Mouse (Mus musculus) lung, postnatal 10 days (tissue): ENCODE data around the gene Wdr82.

Source experiments
- DNase-seq: peaks from one replicate; pipeline ENCODE4 v3.0.0; 2021

The Wdr82 gene

DNA sequence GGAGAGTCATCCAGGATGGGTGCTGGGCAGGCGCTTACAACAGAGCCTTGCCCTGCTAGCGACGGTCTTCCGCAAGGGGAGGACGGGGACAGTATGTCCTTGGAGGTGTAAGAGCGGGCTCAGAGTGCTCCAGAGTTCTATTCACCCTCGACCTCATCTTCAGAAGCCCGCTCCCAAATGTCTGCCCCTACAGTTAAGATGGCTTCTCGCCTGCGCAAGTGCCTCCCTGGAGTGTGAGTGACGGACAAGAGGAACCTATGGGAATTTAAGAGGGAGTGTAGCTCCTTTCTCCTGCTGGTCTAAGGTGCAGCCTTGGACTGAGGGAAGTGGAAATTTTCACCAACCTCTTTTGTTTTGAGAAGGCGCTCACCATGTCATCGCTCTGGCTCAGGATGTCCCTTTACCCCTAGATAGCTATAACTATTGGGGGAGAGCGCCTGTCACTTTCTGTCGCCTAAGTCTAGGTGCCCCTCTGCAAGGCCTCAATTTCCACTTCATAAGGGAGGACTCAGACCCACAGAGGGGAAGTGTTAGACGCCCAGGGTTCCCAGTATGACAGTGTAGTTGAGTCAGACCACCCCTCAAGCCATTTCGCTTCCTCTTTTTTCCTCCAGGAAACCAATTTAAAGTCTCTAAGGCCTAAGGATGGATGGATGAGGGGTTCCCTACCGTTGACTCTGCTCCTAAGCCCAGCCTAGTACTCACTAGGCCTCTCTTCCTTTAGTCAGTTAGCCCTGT is 29.0 kb downstream of the Wdr82 start, which contains the start of gene Ppm1m:
TSS of gene Ppm1m (minus strand) at position 212 of the 738 bp plus-strand sequence.
- no peak for DNase-seq

DNA sequence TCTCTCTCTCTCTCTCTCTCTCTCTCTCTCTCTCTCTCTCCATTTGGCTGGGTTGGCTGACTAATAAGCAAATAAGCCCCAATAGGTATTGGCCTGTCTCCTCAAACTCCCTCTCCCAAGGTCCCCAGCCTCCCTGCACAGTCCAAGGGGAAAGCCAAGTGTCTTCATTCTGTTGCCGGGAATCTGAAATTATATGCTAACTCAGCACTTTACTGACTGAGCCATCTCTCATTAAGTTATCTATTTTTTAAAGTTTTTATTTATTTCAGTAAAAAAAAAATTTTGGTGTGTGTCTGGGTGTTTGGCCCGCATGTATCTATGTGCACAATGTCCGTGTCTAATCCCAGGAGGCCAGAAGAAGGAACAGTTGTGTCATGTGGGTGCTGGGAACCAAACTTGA is 31.2 kb downstream of the Wdr82 start:
- DNase-seq, result no peak

- peak; percentile 94 for DNase-seq
These were observed 32.3 kb downstream of the Wdr82 start, which contains the start of gene Twf2 for GRCm38 (mm10) chr9:106202819-106203636. Gene Twf2, plus strand, starts transcription at chr9:106203108.

GRCm38 (mm10) chr9:106203990-106204851 is 33.5 kb downstream of the Wdr82 start:
- peak; percentile 41 for DNase-seq

GRCm38 (mm10) chr9:106205713-106206290 is 35.1 kb downstream of the Wdr82 start:
- DNase-seq, result no peak

DNA sequence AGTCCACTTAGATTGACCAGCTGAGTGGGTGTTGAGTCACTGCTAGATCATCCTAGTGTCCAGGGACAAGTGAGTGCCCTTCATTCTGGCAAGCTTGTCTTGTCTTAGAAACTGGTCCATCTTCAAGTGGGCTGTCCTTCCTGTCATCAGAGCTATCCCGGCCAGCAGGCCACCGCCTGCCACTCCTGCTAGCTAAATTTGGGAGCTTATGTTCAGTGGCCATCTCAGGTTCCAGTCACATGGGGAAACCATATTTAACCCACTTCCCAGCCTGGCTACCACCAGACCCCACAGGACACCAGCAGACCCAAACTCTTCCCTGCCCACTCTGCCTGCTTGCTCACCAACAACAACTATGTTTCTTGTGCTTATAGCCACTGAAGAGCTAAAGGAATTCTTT is 35.8 kb downstream of the Wdr82 start:
- DNase-seq, result no peak

GRCm38 (mm10) chr9:106208181-106208580 is 37.5 kb downstream of the Wdr82 start:
- peak; percentile 28 for DNase-seq

- DNase-seq, result no peak
These were observed 39.2 kb downstream of the Wdr82 start for GRCm38 (mm10) chr9:106209954-106210353.

GRCm38 (mm10) chr9:106210853-106211609 is 40.3 kb downstream of the Wdr82 start:
- DNase-seq, result no peak

- DNase-seq, result peak; percentile 92
These were observed 41.2 kb downstream of the Wdr82 start for GRCm38 (mm10) chr9:106211680-106212593.

- no peak for DNase-seq
These were observed 41.9 kb downstream of the Wdr82 start for GRCm38 (mm10) chr9:106212594-106212981.

DNA sequence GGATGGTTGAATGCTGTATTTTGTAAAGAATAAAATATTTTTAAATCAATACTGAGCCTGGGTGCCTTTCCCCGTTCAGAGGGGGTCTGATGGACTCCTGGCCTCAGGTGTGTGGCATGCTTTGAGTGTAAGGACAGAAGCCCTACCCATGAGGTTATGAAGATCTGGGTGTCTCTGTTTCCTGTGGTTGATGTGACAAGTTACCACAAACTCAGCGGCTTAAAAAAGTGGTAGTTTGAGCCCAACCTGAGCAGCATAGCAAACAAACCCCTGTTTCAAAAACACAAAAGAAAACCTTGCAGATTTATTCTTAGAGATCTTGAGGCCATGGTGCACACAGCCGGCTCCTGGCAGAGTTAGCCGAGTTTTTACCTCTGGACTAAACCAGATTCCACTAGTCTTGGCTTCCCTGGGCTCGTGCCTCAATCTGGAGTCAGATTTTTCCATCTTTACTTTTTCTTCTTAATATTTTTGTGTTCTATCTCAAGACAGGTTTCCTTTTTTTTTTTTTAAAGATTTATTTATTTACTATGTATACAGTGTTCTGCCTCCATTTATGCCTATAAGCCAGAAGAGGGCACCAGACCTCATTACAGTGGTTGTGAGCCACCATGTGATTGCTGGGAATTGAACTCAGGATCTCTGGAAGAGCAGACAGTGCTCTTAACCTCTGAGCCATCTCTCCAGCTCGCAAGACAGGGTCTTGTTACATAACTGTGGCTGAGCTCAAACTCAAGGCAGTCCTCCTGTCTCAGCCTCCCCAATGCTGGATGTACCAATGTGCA is 44.8 kb downstream of the Wdr82 start:
- DNase-seq, result no peak

- DNase-seq, result no peak
These were observed 46.2 kb downstream of the Wdr82 start for GRCm38 (mm10) chr9:106216971-106217370.

GRCm38 (mm10) chr9:106220894-106221523 is 50.3 kb downstream of the Wdr82 start:
- DNase-seq, result no peak

GRCm38 (mm10) chr9:106222261-106222851 is 51.6 kb downstream of the Wdr82 start, which contains the start of gene Tlr9:
Gene Tlr9, plus strand, starts transcription at chr9:106222598.
- no peak for DNase-seq

DNA sequence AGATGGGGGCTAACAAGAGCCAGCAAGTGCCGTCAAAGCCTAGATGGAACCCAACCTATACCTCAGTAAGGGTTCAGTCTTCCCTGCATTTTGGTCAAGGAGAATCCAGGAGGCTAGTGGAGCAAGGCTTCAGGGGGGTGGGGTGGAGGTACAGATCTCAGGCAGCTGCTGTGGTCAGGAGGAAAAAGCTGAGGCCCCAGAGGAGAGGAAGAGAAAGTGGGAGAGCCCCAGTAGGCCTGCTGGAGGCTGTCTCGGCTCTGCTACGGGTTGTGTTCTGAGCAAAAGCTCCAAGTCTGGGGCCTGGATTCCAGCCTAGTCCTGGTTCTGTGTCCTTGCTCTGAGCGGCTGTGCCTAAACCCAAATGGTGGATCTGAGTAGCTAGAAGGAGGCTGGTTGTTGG is 52.3 kb downstream of the Wdr82 start:
- no peak for DNase-seq

DNA sequence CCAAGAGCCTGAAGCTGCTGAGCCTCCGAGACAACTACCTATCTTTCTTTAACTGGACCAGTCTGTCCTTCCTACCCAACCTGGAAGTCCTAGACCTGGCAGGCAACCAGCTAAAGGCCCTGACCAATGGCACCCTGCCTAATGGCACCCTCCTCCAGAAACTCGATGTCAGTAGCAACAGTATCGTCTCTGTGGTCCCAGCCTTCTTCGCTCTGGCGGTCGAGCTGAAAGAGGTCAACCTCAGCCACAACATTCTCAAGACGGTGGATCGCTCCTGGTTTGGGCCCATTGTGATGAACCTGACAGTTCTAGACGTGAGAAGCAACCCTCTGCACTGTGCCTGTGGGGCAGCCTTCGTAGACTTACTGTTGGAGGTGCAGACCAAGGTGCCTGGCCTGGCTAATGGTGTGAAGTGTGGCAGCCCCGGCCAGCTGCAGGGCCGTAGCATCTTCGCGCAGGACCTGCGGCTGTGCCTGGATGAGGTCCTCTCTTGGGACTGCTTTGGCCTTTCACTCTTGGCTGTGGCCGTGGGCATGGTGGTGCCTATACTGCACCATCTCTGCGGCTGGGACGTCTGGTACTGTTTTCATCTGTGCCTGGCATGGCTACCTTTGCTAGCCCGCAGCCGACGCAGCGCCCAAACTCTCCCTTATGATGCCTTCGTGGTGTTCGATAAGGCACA is 54.9 kb downstream of the Wdr82 start:
- no peak for DNase-seq

- DNase-seq, result peak; percentile 72
These were observed 55.5 kb downstream of the Wdr82 start for GRCm38 (mm10) chr9:106226151-106226682.
